In the genomic region with DNA sequence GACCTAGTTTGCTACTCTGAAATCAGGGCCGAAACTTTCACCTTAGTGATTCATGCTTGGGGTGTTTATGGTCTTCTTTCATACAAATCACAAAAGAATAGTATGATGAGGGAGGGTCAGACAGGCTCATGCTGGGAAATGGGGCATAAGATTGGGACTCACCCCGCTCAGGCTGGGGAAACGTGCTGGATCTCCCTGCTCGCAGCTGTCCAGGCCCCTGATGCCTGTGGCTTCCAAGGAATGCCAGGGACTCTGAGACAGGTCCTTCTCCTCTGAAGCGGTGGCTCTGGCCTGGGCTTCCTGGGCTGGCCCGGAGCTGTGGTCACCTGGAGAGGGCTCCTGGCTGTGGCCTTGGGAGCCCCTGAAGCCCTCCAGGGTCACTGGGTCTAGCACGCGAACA, we compare ENCODE assay signal across 19 mouse cellular contexts.
"Had no signal": no experiment of that assay in that cellular context is flagged by ENCODE, and none has a peak within 500 bp of the region (broad histone marks: within the 10 kb centered on the region; RNA-seq: fewer than 3 reads in every experiment).

No protein-coding gene starts in this region.

- H3K27ac ChIP-seq: limb, embryonic 12.5 days; limb, embryonic 15.5 days; liver, embryonic 15.5 days; lung, embryonic 15.5 days; midbrain, embryonic 12.5 days; midbrain, embryonic 15.5 days; stomach, embryonic 15.5 days had no signal

- H3K9me3 ChIP-seq: limb, embryonic 12.5 days; limb, embryonic 15.5 days; liver, embryonic 15.5 days; lung, embryonic 15.5 days; midbrain, embryonic 12.5 days; midbrain, embryonic 15.5 days; stomach, embryonic 15.5 days had no signal

- H3K9ac ChIP-seq: limb, embryonic 12.5 days; limb, embryonic 15.5 days; liver, embryonic 15.5 days; lung, embryonic 15.5 days; midbrain, embryonic 12.5 days; midbrain, embryonic 15.5 days; stomach, embryonic 15.5 days had no signal

- H3K4me2 ChIP-seq: limb, embryonic 12.5 days; limb, embryonic 15.5 days; liver, embryonic 11.5 days; liver, embryonic 15.5 days; lung, embryonic 15.5 days; midbrain, embryonic 12.5 days; midbrain, embryonic 15.5 days; stomach, embryonic 15.5 days had no signal

- DNase-seq: kidney, adult 18-20 months; kidney, adult 9 months; kidney, postnatal 14 days; left cerebral cortex, postnatal 4 days; lung, adult 18-20 months; lung, postnatal 10 days; right cerebral cortex, adult 18-20 months; spleen, adult 18-20 months; thymus, postnatal 4 days had no signal

- ATAC-seq: inflammation-experienced regulatory T-cells, adult 6 months; intestine, embryonic 16.5 days; midbrain, embryonic 15.5 days had no signal

- H3K36me3 ChIP-seq: limb, embryonic 12.5 days; limb, embryonic 15.5 days; liver, embryonic 15.5 days; lung, embryonic 15.5 days; midbrain, embryonic 12.5 days; midbrain, embryonic 15.5 days; stomach, embryonic 15.5 days had no signal

- H3K4me3 ChIP-seq: limb, embryonic 12.5 days; limb, embryonic 15.5 days; liver, embryonic 15.5 days; lung, embryonic 15.5 days; midbrain, embryonic 12.5 days; midbrain, embryonic 15.5 days; stomach, embryonic 15.5 days had no signal
